Mouse (Mus musculus) liver, embryonic 14.5 days (tissue): ENCODE data around the gene a.

Experiments used
- CTCF ChIP-seq: IDR thresholded peaks from 2 replicates; pipeline ENCODE4 v1.5.1; 2016; ENCODE audit warnings: antibody characterized with exemption, low read depth, control low read depth
- EP300 ChIP-seq: IDR thresholded peaks from 2 replicates; pipeline ENCODE4 v1.6.1; 2016; ENCODE audit warnings: antibody characterized with exemption, low read depth

- TF ChIP-seq EP300 (no peak), CTCF (no peak)
Observed at GRCm38 (mm10) chr2:154902111-154902510, 110.9 kb downstream of the a start.
